Mouse (Mus musculus) liver, adult 2 months (tissue): Measurements from ENCODE around the gene Tmcc3.

Experiments used
- CTCF ChIP-seq: fragments of 200-500 bp; IDR thresholded peaks from 2 replicates; pipeline ENCODE4 v1.5.1; 2011; ENCODE audit warnings: low read depth, low read length, control low read depth
- POLR2A ChIP-seq: fragments of 200-500 bp; IDR thresholded peaks from 2 replicates; pipeline ENCODE4 v1.6.1; 2011; ENCODE audit warnings: low read length, control low read depth; ENCODE audit not compliant: insufficient read depth; ENCODE audit errors: extremely low read depth

- no peak for TF ChIP-seq POLR2A
- no peak for TF ChIP-seq CTCF
Observed at GRCm38 (mm10) chr10:94530079-94530478, 218.3 kb downstream of the Tmcc3 start.
